In the genomic region with DNA sequence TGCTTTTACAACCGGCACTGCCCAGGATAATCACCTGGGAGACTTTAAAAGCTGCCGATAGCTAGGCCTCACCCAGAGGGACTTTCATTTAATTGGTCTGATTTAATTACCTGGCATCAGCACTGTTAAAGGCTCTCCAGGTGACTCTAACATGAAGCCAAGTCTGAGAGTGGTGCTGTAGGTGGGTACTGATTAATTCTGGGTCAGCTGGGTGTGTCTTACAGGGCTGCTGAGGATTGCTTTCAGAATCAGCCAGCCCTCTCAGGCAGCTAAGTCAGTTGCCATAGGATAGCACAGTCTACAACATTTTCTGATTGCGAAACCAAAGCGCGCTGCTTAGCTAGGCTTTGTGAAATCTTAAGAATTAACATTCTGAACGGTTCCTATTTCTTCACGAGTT, we compare ENCODE assay signal across 13 mouse cellular contexts.
DNase-seq lines count a peak whose midpoint lies in the region; ATAC-seq and TF ChIP-seq lines count a peak whose summit lies in the region.
"Had no signal": no experiment of that assay in that cellular context is flagged by ENCODE, and none has a peak within 500 bp of the region (broad histone marks: within the 10 kb centered on the region; RNA-seq: fewer than 3 reads in every experiment).

No protein-coding gene starts in this region.

- H3K4me2 ChIP-seq in hindbrain, embryonic 16.5 days (ENCODE audit: low read length) = no peak overlapping the region
- no peak overlapping the region for H3K4me2 ChIP-seq in hindbrain, embryonic 13.5 days
- H3K4me2 ChIP-seq in intestine, embryonic 15.5 days (replicated peaks) = no peak overlapping the region
- no peak overlapping the region for H3K4me2 ChIP-seq in forebrain, embryonic 16.5 days (ENCODE audit: low read length)
- H3K4me2 ChIP-seq: liver, embryonic 11.5 days had no signal

- no peak overlapping the region for H3K27ac ChIP-seq in hindbrain, embryonic 16.5 days (ENCODE audit: low read depth, low read length)
- no peak overlapping the region for H3K27ac ChIP-seq in hindbrain, embryonic 13.5 days
- H3K27ac ChIP-seq in intestine, embryonic 15.5 days = no peak overlapping the region
- no peak overlapping the region for H3K27ac ChIP-seq in forebrain, embryonic 16.5 days (ENCODE audit: low read length)
- H3K27ac ChIP-seq: left cerebral cortex, adult 2 months had no signal

- H3K4me1 ChIP-seq in hindbrain, embryonic 16.5 days (ENCODE audit: control insufficient read depth, insufficient read depth, low read depth, low read length) = no peaks in the 10 kb centered on the region
- no peaks in the 10 kb centered on the region for H3K4me1 ChIP-seq in hindbrain, embryonic 13.5 days (replicated peaks)
- no peaks in the 10 kb centered on the region for H3K4me1 ChIP-seq in intestine, embryonic 15.5 days (replicated peaks)
- H3K4me1 ChIP-seq in forebrain, embryonic 16.5 days (replicated peaks; ENCODE audit: control insufficient read depth, insufficient read depth, low read length) = no peaks in the 10 kb centered on the region

- H3K36me3 ChIP-seq in hindbrain, embryonic 16.5 days (ENCODE audit: control insufficient read depth, insufficient read depth, low read length) = no peaks in the 10 kb centered on the region
- H3K36me3 ChIP-seq in hindbrain, embryonic 13.5 days = no peaks in the 10 kb centered on the region
- H3K36me3 ChIP-seq in C2C12 (ENCODE audit: control insufficient read depth, insufficient read depth) = no peaks in the 10 kb centered on the region
- no peaks in the 10 kb centered on the region for H3K36me3 ChIP-seq in intestine, embryonic 15.5 days
- no peaks in the 10 kb centered on the region for H3K36me3 ChIP-seq in forebrain, embryonic 16.5 days (ENCODE audit: control insufficient read depth, insufficient read depth)

- no peaks in the 10 kb centered on the region for H3K27me3 ChIP-seq in hindbrain, embryonic 16.5 days (replicated peaks; ENCODE audit: control insufficient read depth, insufficient read depth, low read length)
- H3K27me3 ChIP-seq in hindbrain, embryonic 13.5 days = no peaks in the 10 kb centered on the region
- no peaks in the 10 kb centered on the region for H3K27me3 ChIP-seq in C2C12 (ENCODE audit: control insufficient read depth, insufficient read depth, insufficient read length)
- no peaks in the 10 kb centered on the region for H3K27me3 ChIP-seq in intestine, embryonic 15.5 days (replicated peaks)
- no peaks in the 10 kb centered on the region for H3K27me3 ChIP-seq in forebrain, embryonic 16.5 days (replicated peaks; ENCODE audit: control insufficient read depth, insufficient read depth, low read length)

- DNase-seq in lung, postnatal 25 days (ENCODE audit: low spot score) = peak; percentile 16
- DNase-seq in urinary bladder, postnatal 4 days (ENCODE audit: low spot score in 2 of 2) = no peak
- DNase-seq in right cerebral cortex, adult 2 months (ENCODE audit: low spot score in 2 of 2) = no peak
- DNase-seq: adrenal gland, adult 2 months had no signal

- no peak overlapping the region for H3ac ChIP-seq in C2C12 (ENCODE audit: control insufficient read depth, insufficient read length, low read depth)

- H3K9ac ChIP-seq in hindbrain, embryonic 16.5 days (ENCODE audit: low read depth, low read length) = no peak overlapping the region
- H3K9ac ChIP-seq in hindbrain, embryonic 13.5 days = no peak overlapping the region
- H3K9ac ChIP-seq in intestine, embryonic 15.5 days = no peak overlapping the region
- no peak overlapping the region for H3K9ac ChIP-seq in forebrain, embryonic 16.5 days (replicated peaks; ENCODE audit: low read depth, low read length)

- TF ChIP-seq CTCF in C2C12 (IDR thresholded peaks at IDR 0.05; ENCODE audit: control insufficient read depth, insufficient read depth, insufficient read length) = no peak

- WGBS in hindbrain, embryonic 16.5 days = 80% methylated on average over 7 of the region's 7 CpGs
- 82% methylated on average over 7 of the region's 7 CpGs for WGBS in hindbrain, embryonic 13.5 days
- 73% methylated on average over 7 of the region's 7 CpGs for WGBS in intestine, embryonic 15.5 days
- 77% methylated on average over 7 of the region's 7 CpGs for WGBS in forebrain, embryonic 16.5 days

- 0 out of 2 replicates have a peak, but pooled peaks have one; percentile 37 for ATAC-seq in hindbrain, embryonic 16.5 days
- no peak for ATAC-seq in hindbrain, embryonic 13.5 days (ENCODE audit: low FRiP score)
- peak; percentile 93 for ATAC-seq in intestine, embryonic 15.5 days
- ATAC-seq in forebrain, embryonic 16.5 days = no peak
- ATAC-seq: CD4-positive, CD25-positive, alpha-beta regulatory T cell, adult 4 months; inflammation-experienced regulatory T-cells, adult 6 months had no signal

- no peak overlapping the region for H3K4me3 ChIP-seq in hindbrain, embryonic 16.5 days (ENCODE audit: low read length)
- H3K4me3 ChIP-seq in hindbrain, embryonic 13.5 days = no peak overlapping the region
- H3K4me3 ChIP-seq in C2C12 (ENCODE audit: insufficient read depth, poor library complexity, severe bottlenecking) = no peak overlapping the region
- no peak overlapping the region for H3K4me3 ChIP-seq in intestine, embryonic 15.5 days (replicated peaks)
- no peak overlapping the region for H3K4me3 ChIP-seq in forebrain, embryonic 16.5 days (replicated peaks; ENCODE audit: low read length)
- H3K4me3 ChIP-seq: left cerebral cortex, adult 2 months had no signal

- no peaks in the 10 kb centered on the region for H3K9me3 ChIP-seq in hindbrain, embryonic 16.5 days (ENCODE audit: control insufficient read depth, low read length)
- no peaks in the 10 kb centered on the region for H3K9me3 ChIP-seq in hindbrain, embryonic 13.5 days
- H3K9me3 ChIP-seq in intestine, embryonic 15.5 days = no peaks in the 10 kb centered on the region
- H3K9me3 ChIP-seq in forebrain, embryonic 16.5 days (ENCODE audit: control insufficient read depth, low read length) = no peaks in the 10 kb centered on the region

- no peaks in the 10 kb centered on the region for H3K79me3 ChIP-seq in C2C12 (ENCODE audit: low read depth)

- H3K79me2 ChIP-seq in C2C12 (ENCODE audit: control insufficient read depth, insufficient read depth) = no peaks in the 10 kb centered on the region

TF ChIP-seq in C2C12, 6 proteins besides CTCF, POLR2A, EP300 and RAD21:
- no peak for TF ChIP-seq FOSL1 (IDR thresholded peaks at IDR 0.05; ENCODE audit: insufficient read depth, low read length, poor library complexity, severe bottlenecking)
- TF ChIP-seq CEBPB (IDR thresholded peaks at IDR 0.05; ENCODE audit: low read depth) = peak; percentile 63

Comparison
In these comparisons a context has a peak if more than half of its experiments do, and no peak if none do; other contexts are left out.
1. ATAC-seq: peak in hindbrain, embryonic 16.5 days (single experiment) and intestine, embryonic 15.5 days (single experiment); none in hindbrain, embryonic 13.5 days (single experiment) and forebrain, embryonic 16.5 days (single experiment).